Mouse (Mus musculus) forebrain, embryonic 11.5 days (tissue): ENCODE measurements around the gene Uvrag. TPM values are rescaled to one million over a fixed set of nuclear protein-coding genes. Genes with fewer than 3 reads are reported as not detected.

ENCODE experiments used
- ATAC-seq: fragments of 200-750 bp; cut with Nextera tagmentation; replicated peaks from 2 replicates; pipeline ENCODE4 v1.8.0; 2017; ENCODE audit warnings: moderate TSS enrichment; ENCODE audit not compliant: low FRiP score
- DNase-seq: peaks from one replicate; pipeline ENCODE4 v3.0.0-alpha.2; 2017; ENCODE audit warnings: low spot score
- H3K27ac ChIP-seq: fragments of 300-500 bp; sonication (generic); 2 replicates; pipeline ENCODE4 v1.5.1; 2014; ENCODE audit warnings: low read depth, low read length
- H3K27me3 ChIP-seq: fragments of 300-500 bp; sonication (generic); 2 replicates; pipeline ENCODE4 v1.6.1; 2014; ENCODE audit warnings: mild to moderate bottlenecking, low read length, mixed read lengths; ENCODE audit not compliant: control insufficient read depth, insufficient read depth
- H3K36me3 ChIP-seq: fragments of 300-500 bp; sonication (generic); 2 replicates; pipeline ENCODE4 v1.6.1; 2014; ENCODE audit warnings: mild to moderate bottlenecking, low read length, moderate library complexity, mixed read lengths; ENCODE audit not compliant: control insufficient read depth, insufficient read depth
- H3K4me1 ChIP-seq: fragments of 300-500 bp; sonication (generic); replicated peaks from 2 replicates; pipeline ENCODE4 v1.6.1; 2014; ENCODE audit warnings: low read length, mixed read lengths; ENCODE audit not compliant: control insufficient read depth, insufficient read depth
- H3K4me2 ChIP-seq: fragments of 300-500 bp; sonication (generic); 2 replicates; pipeline ENCODE4 v1.6.1; 2014; ENCODE audit warnings: low read depth, mild to moderate bottlenecking, low read length, moderate library complexity, mixed read lengths; ENCODE audit not compliant: severe bottlenecking
- H3K4me3 ChIP-seq: fragments of 300-500 bp; sonication (generic); 2 replicates; pipeline ENCODE4 v1.5.1; 2014; ENCODE audit warnings: low read depth, low read length
- H3K9ac ChIP-seq: fragments of 300-500 bp; sonication (generic); 2 replicates; pipeline ENCODE4 v1.6.1; 2014; ENCODE audit warnings: low read length
- H3K9me3 ChIP-seq: fragments of 300-500 bp; sonication (generic); 2 replicates; pipeline ENCODE4 v1.6.1; 2016; ENCODE audit warnings: low read length, mixed read lengths; ENCODE audit not compliant: control insufficient read depth
- WGBS: fragments of 180-500 bp; shearing (Covaris S2); extraction: QIAGEN DNeasy Blood & Tissue Kit; methylation state at CpG from one replicate; pipeline ENCODE4 v1.1.7; 2014; 5-methylcytosine and 5-hydroxymethylcytosine counted together
- polyA plus RNA-seq: library from polyadenylated mRNA; unstranded; fragments of >200 nt; fragmentation: Nextera tagmentation; extraction: Ambion mirVana; gene quantifications from 2 replicates; pipeline ENCODE4 v1.2.1, GENCODE M21; 2014

Gene Uvrag
- polyA plus RNA-seq, 1 experiment from 2014 or later: 12.2 TPM

DNA sequence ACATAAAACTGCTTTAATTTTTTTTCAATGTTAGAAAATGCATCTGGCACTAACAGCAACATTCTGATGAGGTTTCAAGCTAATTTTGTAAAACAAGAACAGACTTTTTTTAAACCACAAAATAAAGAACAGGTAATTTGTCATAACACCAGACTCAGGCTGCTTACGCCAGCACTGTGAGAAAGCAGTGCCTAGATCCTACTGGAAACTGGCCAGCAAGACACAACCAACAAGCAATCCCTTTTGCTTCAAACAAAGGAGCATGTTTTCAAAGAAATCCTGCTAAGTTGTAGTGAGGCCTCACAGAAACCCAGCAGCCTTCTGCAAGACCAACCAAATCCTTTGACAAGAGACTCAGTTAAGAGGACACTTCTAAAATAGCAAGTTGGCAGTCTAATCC, 90.1 kb downstream of the Uvrag start:
- Histone ChIP-seq H3K9me3 (no peaks in the 10 kb centered on the region), H3K4me3 (no peak overlapping the region), H3K27ac (no peak overlapping the region), H3K4me1 (0 out of 2 replicates have a peak, but pooled peaks cover 2% of the 10 kb centered on the region), H3K27me3 (no peaks in the 10 kb centered on the region), H3K4me2 (no peak overlapping the region), H3K36me3 (no peaks in the 10 kb centered on the region), H3K9ac (no peak overlapping the region)
- DNase-seq (no peak), ATAC-seq (no peak)
- 76% methylated on average over 1 of the region's 1 CpGs for WGBS

DNA sequence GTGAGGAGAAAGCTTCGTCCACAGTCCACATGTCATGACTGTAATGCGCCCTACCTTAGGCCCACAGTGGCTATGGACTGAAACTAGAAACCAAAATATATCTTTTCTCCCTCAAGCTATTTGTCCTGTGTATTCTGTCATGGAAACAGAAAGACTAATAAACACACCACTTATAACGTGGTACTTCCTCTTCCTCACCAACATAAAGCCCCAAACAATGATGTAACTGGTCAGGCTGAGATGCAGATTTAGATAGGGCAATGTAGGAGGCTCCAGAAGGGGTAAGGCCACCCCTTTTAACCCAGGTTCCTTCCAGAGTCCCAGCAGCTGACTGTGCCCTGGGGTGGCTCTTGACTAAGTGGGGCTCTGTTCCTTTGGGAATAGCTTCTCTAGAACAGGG, 91.0 kb downstream of the Uvrag start:
- Histone ChIP-seq H3K4me1 (0 out of 2 replicates have a peak, but pooled peaks cover 2% of the 10 kb centered on the region), H3K27me3 (no peaks in the 10 kb centered on the region), H3K36me3 (no peaks in the 10 kb centered on the region), H3K27ac (no peak overlapping the region), H3K4me3 (no peak overlapping the region), H3K9me3 (no peaks in the 10 kb centered on the region), H3K4me2 (no peak overlapping the region), H3K9ac (no peak overlapping the region)
- WGBS: 87% methylated on average over 3 of the region's 3 CpGs
- DNase-seq (no peak), ATAC-seq (no peak)

DNA sequence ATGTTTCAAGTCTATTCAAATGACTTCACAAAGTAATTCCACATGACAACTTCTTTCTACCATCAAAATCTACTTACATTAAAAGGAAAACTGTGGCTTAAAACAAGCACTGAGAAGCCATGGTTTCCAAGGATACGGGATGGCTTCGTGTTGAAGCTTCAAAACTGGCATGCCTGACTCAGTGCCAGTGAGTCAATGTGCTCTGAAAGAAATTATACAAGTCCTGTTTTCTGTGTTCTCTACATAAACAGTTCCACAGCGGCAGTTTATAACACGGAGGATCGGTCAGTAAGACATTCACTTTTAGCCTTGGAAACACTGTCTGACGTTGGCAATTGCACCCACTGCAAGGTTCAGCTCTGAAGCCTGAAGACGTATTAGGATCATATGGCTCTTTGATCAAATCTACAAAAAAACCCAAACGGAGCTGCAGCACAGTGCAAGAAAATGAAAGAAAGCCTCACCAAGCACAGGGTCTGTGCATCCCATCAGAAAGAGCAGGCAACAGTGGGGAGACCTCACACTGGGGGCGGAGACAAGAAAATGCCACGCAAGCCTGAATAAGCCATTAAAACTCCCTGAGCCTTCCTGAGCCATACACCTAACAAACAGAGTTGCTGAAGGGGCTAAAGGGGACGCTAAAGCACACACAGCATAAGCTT, 94.3 kb downstream of the Uvrag start:
- 77% methylated on average over 11 of the region's 11 CpGs for WGBS
- Histone ChIP-seq H3K27ac (no peak overlapping the region), H3K4me2 (no peak overlapping the region), H3K4me1 (0 out of 2 replicates have a peak, but pooled peaks cover 2% of the 10 kb centered on the region), H3K27me3 (no peaks in the 10 kb centered on the region), H3K36me3 (no peaks in the 10 kb centered on the region), H3K4me3 (no peak overlapping the region), H3K9ac (no peak overlapping the region), H3K9me3 (no peaks in the 10 kb centered on the region)
- DNase-seq (no peak), ATAC-seq (no peak)

DNA sequence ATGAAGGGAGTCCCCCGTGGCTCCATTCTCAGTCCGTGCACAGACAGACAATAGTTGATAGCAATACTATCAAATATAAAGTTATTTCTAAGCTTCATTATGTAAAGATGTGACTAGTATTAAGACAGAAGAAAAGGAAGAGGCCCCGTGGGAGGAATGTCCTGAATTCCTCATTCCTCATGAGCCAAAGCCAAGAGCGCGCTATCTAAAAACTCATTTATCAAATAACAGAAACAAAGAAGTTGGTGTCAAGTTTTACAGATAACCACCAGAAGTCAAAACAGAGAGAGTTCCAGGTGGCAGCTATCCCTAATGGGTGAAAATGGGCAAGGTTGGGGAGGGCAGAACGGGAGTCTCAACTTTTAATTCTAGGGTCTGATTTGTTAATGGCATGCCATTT, 95.4 kb downstream of the Uvrag start:
- Histone ChIP-seq H3K9ac (no peak overlapping the region), H3K9me3 (no peaks in the 10 kb centered on the region), H3K27me3 (no peaks in the 10 kb centered on the region), H3K4me3 (no peak overlapping the region), H3K4me1 (no peaks in the 10 kb centered on the region), H3K4me2 (no peak overlapping the region), H3K36me3 (no peaks in the 10 kb centered on the region), H3K27ac (no peak overlapping the region)
- ATAC-seq (no peak), DNase-seq (no peak)
- 93% methylated on average over 6 of the region's 6 CpGs for WGBS

DNA sequence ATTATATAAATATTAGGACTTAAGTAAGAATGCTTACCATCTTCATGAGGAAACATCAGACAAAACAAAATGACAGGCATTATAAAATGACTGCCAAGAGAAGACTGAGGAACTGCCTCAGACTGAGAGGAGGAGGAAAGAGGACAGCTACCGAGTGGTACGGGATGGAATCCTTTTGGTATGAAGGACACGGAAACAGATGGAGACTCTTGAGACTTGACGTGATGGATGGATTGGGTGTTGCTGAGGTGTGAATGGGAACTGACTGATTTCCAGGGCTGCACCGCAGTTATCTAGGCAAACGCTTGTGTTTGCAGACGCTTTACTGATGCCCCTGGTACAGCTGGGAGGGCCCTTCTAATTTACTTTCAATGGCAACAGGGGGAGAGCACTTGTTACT, 97.0 kb downstream of the Uvrag start:
- Histone ChIP-seq H3K4me3 (no peak overlapping the region), H3K27ac (no peak overlapping the region), H3K27me3 (no peaks in the 10 kb centered on the region), H3K9me3 (no peaks in the 10 kb centered on the region), H3K9ac (no peak overlapping the region), H3K4me1 (no peaks in the 10 kb centered on the region), H3K36me3 (no peaks in the 10 kb centered on the region), H3K4me2 (no peak overlapping the region)
- WGBS: 94% methylated on average over 7 of the region's 7 CpGs
- no peak for DNase-seq
- no peak for ATAC-seq

DNA sequence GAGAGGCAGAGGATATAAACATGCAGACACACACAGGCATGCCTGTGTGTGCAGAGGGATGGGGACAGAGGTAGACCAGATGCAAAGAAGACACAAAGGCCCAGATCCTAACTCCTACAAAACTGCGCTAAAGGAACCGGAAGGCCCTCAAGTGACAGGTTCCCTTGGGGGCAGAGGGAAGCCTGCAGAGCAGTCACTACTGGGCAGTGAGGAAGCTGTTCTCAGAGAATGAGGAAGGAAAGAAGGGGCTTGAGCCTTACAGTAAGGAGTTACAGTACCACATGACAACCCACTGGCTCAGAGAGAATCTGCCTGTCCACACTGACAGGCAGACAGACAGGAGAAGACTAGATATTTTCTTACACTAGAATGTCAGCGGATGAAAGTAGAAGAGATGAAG, 97.6 kb downstream of the Uvrag start:
- no peak for ATAC-seq
- Histone ChIP-seq H3K9me3 (no peaks in the 10 kb centered on the region), H3K4me2 (no peak overlapping the region), H3K4me1 (no peaks in the 10 kb centered on the region), H3K9ac (no peak overlapping the region), H3K4me3 (no peak overlapping the region), H3K27me3 (no peaks in the 10 kb centered on the region), H3K36me3 (no peaks in the 10 kb centered on the region), H3K27ac (no peak overlapping the region)
- 95% methylated on average over 3 of the region's 3 CpGs for WGBS
- no peak for DNase-seq

DNA sequence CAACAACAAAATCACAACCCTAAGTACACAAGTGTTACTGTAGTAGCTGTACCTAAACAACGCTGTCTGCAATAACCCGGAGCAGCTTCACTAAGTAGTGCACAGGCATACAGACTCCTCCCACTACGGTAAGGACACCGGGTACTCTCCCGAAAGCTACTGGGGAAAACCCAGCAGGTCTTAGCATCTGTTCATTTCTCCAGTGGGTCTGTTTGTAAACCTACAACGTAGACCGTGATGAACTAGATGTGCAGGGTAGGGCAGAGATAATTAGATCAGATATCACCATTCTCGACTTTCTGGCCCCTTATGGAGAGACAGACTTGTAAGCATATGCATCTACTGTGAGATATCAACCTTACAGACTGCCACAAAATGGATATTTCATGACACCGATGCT, 99.1 kb downstream of the Uvrag start:
- H3K9ac ChIP-seq: no peak overlapping the region
- DNase-seq (no peak), ATAC-seq (no peak)
- no peaks in the 10 kb centered on the region for H3K36me3 ChIP-seq
- no peak overlapping the region for H3K4me2 ChIP-seq
- H3K9me3 ChIP-seq: no peaks in the 10 kb centered on the region
- H3K4me3 ChIP-seq: no peak overlapping the region
- no peaks in the 10 kb centered on the region for H3K27me3 ChIP-seq
- WGBS: 88% methylated on average over 9 of the region's 9 CpGs
- H3K4me1 ChIP-seq: no peaks in the 10 kb centered on the region
- H3K27ac ChIP-seq: no peak overlapping the region

DNA sequence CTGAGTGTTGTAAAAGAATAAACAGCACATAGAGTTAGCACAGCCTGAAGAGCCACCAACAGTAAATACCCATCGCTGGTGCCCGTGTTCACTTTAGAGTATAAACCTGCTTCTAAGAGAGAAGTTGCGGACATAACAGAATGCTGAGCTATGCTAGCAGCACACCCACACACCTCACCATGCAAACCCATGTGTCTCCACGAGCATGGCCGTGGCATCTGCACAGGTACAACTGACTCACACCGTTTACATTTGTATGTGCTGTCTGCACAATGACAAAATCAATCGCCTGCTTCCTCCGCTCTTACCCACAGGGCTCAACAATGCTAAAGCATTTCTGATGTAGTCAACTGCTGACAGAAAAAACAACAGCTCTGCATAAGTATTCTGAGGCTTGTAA, 101.0 kb downstream of the Uvrag start:
- Histone ChIP-seq H3K9ac (no peak overlapping the region), H3K27ac (no peak overlapping the region), H3K4me1 (no peaks in the 10 kb centered on the region), H3K9me3 (no peaks in the 10 kb centered on the region), H3K4me2 (no peak overlapping the region), H3K4me3 (no peak overlapping the region), H3K36me3 (no peaks in the 10 kb centered on the region), H3K27me3 (no peaks in the 10 kb centered on the region)
- WGBS: 96% methylated on average over 8 of the region's 8 CpGs
- DNase-seq (no peak), ATAC-seq (no peak)

DNA sequence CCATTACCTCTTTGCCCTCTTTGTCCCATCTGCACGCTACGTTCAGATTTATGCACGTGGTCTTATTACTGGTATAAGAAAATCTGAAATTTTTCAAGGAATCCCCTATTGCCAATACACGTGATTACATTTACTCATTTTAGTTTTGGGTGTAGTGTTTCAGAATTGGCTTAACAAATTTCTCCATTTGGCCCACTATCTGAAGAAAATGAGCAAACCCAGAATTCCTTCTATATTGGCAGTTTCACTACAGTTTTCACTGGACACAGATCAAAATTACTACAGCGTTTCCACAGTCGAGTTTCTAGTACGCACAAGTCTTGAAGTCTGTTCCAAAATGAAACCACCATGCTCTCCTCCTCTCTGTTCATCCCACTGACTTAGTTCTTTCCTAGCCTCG, 104.7 kb downstream of the Uvrag start:
- WGBS: 92% methylated on average over 8 of the region's 8 CpGs
- H3K27ac ChIP-seq: no peak overlapping the region
- no peaks in the 10 kb centered on the region for H3K9me3 ChIP-seq
- DNase-seq (no peak), ATAC-seq (no peak)
- no peaks in the 10 kb centered on the region for H3K27me3 ChIP-seq
- H3K4me3 ChIP-seq: no peak overlapping the region
- no peak overlapping the region for H3K9ac ChIP-seq
- no peak overlapping the region for H3K4me2 ChIP-seq
- no peaks in the 10 kb centered on the region for H3K4me1 ChIP-seq
- H3K36me3 ChIP-seq: no peaks in the 10 kb centered on the region
